ENCODE assay signal across 13 mouse cellular contexts in genomic region chr3:101136483-101136882, GRCm38 (mm10). TPM values are rescaled to one million over a fixed set of nuclear protein-coding genes. Genes with fewer than 3 reads are reported as not detected.
DNase-seq lines count a peak whose midpoint lies in the region; ATAC-seq lines count a peak whose summit lies in the region.
"Had no signal": no experiment of that assay in that cellular context is flagged by ENCODE, and none has a peak within 500 bp of the region (broad histone marks: within the 10 kb centered on the region; RNA-seq: fewer than 3 reads in every experiment).

No protein-coding gene starts in this region.

- H3K4me1 ChIP-seq in hindbrain, embryonic 16.5 days (ENCODE audit: control insufficient read depth, insufficient read depth, low read depth, low read length), result no peaks in the 10 kb centered on the region
- 0 out of 2 replicates have a peak, but pooled peaks cover 5% of the 10 kb centered on the region for H3K4me1 ChIP-seq in hindbrain, embryonic 14.5 days (replicated peaks; ENCODE audit: control insufficient read depth, insufficient read depth, low read length)

- DNase-seq in hindbrain, embryonic 14.5 days (ENCODE audit: low spot score), result no peak
- DNase-seq in embryo, embryonic 9.5 days (ENCODE audit: extremely low spot score), result peak; percentile 44
- peak; percentile 55 for DNase-seq in kidney, postnatal 10 days
- peak; percentile 55 for DNase-seq in retina, embryonic 14.5 days (ENCODE audit: low spot score)
- DNase-seq in heart, adult 9 months (ENCODE audit: low spot score in 2 of 2), result no peak
- no peak for DNase-seq in right cerebral cortex, postnatal 25 days
- DNase-seq: cerebellum, adult 8-10 months; heart, adult 2 months had no signal

- H3K36me3 ChIP-seq in hindbrain, embryonic 16.5 days (ENCODE audit: control insufficient read depth, insufficient read depth, low read length), result no peaks in the 10 kb centered on the region
- H3K36me3 ChIP-seq in hindbrain, embryonic 14.5 days (replicated peaks; ENCODE audit: control insufficient read depth, insufficient read depth), result no peaks in the 10 kb centered on the region
- H3K36me3 ChIP-seq: stomach, embryonic 15.5 days had no signal

- H3K9me3 ChIP-seq in hindbrain, embryonic 16.5 days (ENCODE audit: control insufficient read depth, low read length), result no peaks in the 10 kb centered on the region
- 0 out of 2 replicates have a peak, but pooled peaks cover 3% of the 10 kb centered on the region for H3K9me3 ChIP-seq in hindbrain, embryonic 14.5 days (ENCODE audit: control insufficient read depth, low read length)
- H3K9me3 ChIP-seq: stomach, embryonic 15.5 days had no signal

- no peak overlapping the region for H3K4me2 ChIP-seq in hindbrain, embryonic 16.5 days (ENCODE audit: low read length)
- H3K4me2 ChIP-seq in hindbrain, embryonic 14.5 days (replicated peaks), result no peak overlapping the region
- H3K4me2 ChIP-seq: stomach, embryonic 15.5 days had no signal

- H3K4me3 ChIP-seq in hindbrain, embryonic 16.5 days (ENCODE audit: low read length), result no peak overlapping the region
- no peak overlapping the region for H3K4me3 ChIP-seq in hindbrain, embryonic 14.5 days (replicated peaks; ENCODE audit: low read length)
- H3K4me3 ChIP-seq: erythroblast, embryonic 14.5 days; heart, adult 2 months; stomach, embryonic 15.5 days had no signal

- 36% methylated on average over 11 of the region's 11 CpGs for WGBS in hindbrain, embryonic 16.5 days
- 45% methylated on average over 11 of the region's 11 CpGs for WGBS in hindbrain, embryonic 14.5 days

- peak; percentile 50; the same call in 1 of the 2 replicates for ATAC-seq in hindbrain, embryonic 16.5 days
- no peak for ATAC-seq in hindbrain, embryonic 14.5 days (ENCODE audit: low FRiP score)
- no peak for ATAC-seq in CD4-positive, CD25-positive, alpha-beta regulatory T cell, adult 4 months
- ATAC-seq: inflammation-experienced regulatory T-cells, adult 6 months had no signal

- no peak overlapping the region for H3K9ac ChIP-seq in hindbrain, embryonic 16.5 days (ENCODE audit: low read depth, low read length)
- no peak overlapping the region for H3K9ac ChIP-seq in hindbrain, embryonic 14.5 days
- H3K9ac ChIP-seq: stomach, embryonic 15.5 days had no signal

- no peaks in the 10 kb centered on the region for H3K27me3 ChIP-seq in hindbrain, embryonic 16.5 days (replicated peaks; ENCODE audit: control insufficient read depth, insufficient read depth, low read length)
- no peaks in the 10 kb centered on the region for H3K27me3 ChIP-seq in hindbrain, embryonic 14.5 days (ENCODE audit: control insufficient read depth, insufficient read depth, low read length)
- H3K27me3 ChIP-seq: stomach, embryonic 15.5 days had no signal

- no peak overlapping the region for H3K27ac ChIP-seq in hindbrain, embryonic 16.5 days (ENCODE audit: low read depth, low read length)
- no peak overlapping the region for H3K27ac ChIP-seq in hindbrain, embryonic 14.5 days
- H3K27ac ChIP-seq: heart, adult 2 months; stomach, embryonic 15.5 days had no signal

RNA-seq across cellular contexts. Expression of gene Ptgfrn, which starts 26.4 kb away (rescaled TPM):
- 2.8 and 3.1 TPM in 2 replicates for polyA plus RNA-seq in hindbrain, embryonic 16.5 days (2015; fragmentation: Nextera tagmentation; extraction: Ambion mirVana)
- 3.6 and 3.7 TPM in 2 replicates for polyA plus RNA-seq in hindbrain, embryonic 14.5 days (2014; fragmentation: Nextera tagmentation; extraction: Ambion mirVana)
- 1 to 10 TPM in 1 of 2 experiments, under 1 TPM in 1; 0.73 to 1.0 TPM for polyA plus RNA-seq in CD4-positive, CD25-positive, alpha-beta regulatory T cell, adult 4 months (2017; shearing (Covaris generic))
- polyA plus RNA-seq: erythroblast, embryonic 14.5 days had no signal

Comparison
In these comparisons a context has a peak if more than half of its experiments do, and no peak if none do; other contexts are left out.
1. DNase-seq: peak in embryo, embryonic 9.5 days (single experiment), kidney, postnatal 10 days (single experiment) and retina, embryonic 14.5 days (single experiment); none in hindbrain, embryonic 14.5 days (single experiment), heart, adult 9 months (0 of 2) and right cerebral cortex, postnatal 25 days (single experiment).